Mouse (Mus musculus) induced T-regulatory cell, adult 2 months (primary cell): ENCODE measurements around the gene 4921536K21Rik.
"Not testable (repeated sequence)": the region's sequence is repeated elsewhere in the genome, so short reads cannot be mapped to it uniquely, and the experiment has no call there.

Experiments used
- DNase-seq: peaks from one replicate; pipeline ENCODE4 v3.0.0-alpha.2; 2012; ENCODE audit warnings: low read depth

Gene 4921536K21Rik

GRCm38 (mm10) chr11:3894406-3895281 lies at the start of gene 4921536K21Rik, which contains the start of gene Dusp18:
Gene 4921536K21Rik (minus strand): TSS chr11:3895098.
Gene Dusp18 (plus strand): TSS chr11:3895240.
- DNase-seq = peak; percentile 94

- no peak for DNase-seq
Measured at GRCm38 (mm10) chr11:3941371-3941770, 46.5 kb upstream of the 4921536K21Rik start.

GRCm38 (mm10) chr11:3937321-3937874 lies 42.5 kb upstream of the 4921536K21Rik start:
- DNase-seq = no peak

DNA sequence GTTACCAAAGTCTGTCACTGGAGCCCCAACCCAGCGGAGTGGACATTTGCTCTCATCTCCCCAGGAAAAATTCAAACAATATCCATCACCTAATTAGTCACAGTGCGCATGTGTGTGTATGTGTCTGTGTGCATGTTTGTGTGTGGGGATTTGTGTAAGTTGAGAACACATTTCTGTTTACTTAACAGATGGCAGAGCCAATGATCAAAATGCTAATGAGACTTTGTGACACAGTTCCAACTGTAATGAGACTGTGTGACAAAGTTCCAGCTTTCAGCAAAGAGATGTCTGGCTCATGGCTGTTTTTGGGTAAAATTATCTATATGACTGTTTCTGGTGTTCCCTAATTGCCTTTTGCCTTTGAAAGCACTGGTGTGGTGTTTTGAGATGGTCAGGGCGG lies 41.4 kb upstream of the 4921536K21Rik start:
- DNase-seq = no peak

GRCm38 (mm10) chr11:3935135-3935534 lies 40.2 kb upstream of the 4921536K21Rik start:
- no peak for DNase-seq

GRCm38 (mm10) chr11:3933756-3934285 lies 38.9 kb upstream of the 4921536K21Rik start:
- no peak for DNase-seq

DNA sequence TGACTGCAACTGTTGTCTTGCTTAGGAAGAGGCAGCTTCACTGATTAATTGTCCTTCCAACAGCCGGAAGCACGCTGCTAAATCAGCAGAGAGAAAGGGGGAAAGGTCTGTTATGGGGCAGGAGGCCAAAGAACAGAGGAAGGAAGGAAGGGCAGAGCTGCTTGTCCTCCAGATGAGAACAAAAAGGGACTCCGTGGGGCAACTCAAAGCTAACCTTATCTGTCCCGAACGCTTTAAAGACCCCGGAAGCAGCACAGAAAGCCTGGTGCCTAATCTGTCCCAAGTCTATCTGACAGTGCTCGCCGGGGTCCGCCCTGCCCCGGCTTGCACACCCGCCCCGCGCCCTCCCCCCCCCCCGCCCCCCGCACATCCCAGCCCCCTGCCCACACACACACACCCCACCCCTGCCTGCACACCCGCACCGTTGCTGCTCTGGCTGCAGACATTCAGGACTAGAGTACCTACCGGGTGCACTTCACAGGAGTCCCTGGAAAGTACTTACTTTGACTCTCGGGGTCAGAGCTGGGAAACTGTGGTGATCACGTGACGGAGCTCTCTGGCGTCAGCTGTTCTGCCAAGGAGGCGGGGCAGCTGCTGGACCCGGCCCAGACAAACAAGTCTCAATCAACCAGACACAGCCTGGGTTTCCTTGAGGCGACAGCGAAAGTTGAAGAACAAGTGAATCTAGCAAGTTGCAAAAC lies 36.8 kb upstream of the 4921536K21Rik start, which contains the start of gene Tcn2:
Gene Tcn2 (minus strand): TSS at position 649 of the 701 bp plus-strand sequence.
- DNase-seq = peak; percentile 79

GRCm38 (mm10) chr11:3930931-3931330 lies 36.0 kb upstream of the 4921536K21Rik start:
- no peak for DNase-seq

- DNase-seq = no peak
Measured at GRCm38 (mm10) chr11:3930019-3930418, 35.1 kb upstream of the 4921536K21Rik start.

GRCm38 (mm10) chr11:3925916-3926315 lies 31.0 kb upstream of the 4921536K21Rik start:
- no peak for DNase-seq

DNA sequence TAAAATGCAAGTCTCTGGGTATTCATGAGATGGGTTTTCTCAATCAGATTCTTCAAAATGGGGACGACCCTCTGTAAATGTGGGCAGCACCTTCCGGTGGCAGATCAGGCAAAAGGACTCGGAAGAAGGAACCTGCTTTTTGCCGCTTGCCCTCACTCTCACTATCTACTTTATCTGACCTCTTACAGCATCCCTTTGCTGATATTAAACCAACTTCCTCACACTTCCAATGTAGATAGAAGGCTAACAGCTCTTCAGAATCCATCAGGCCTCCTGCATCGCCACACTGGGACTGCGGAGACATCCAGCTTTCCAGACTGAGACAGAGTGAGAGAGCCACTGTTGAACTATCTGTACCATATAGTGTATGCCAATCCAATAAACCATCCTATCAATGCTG lies 27.8 kb upstream of the 4921536K21Rik start:
- no peak for DNase-seq

- DNase-seq = no peak
Measured at GRCm38 (mm10) chr11:3922115-3922514, 27.2 kb upstream of the 4921536K21Rik start.

- DNase-seq = peak; percentile 77
Measured at GRCm38 (mm10) chr11:3921281-3921850, 26.5 kb upstream of the 4921536K21Rik start.

DNA sequence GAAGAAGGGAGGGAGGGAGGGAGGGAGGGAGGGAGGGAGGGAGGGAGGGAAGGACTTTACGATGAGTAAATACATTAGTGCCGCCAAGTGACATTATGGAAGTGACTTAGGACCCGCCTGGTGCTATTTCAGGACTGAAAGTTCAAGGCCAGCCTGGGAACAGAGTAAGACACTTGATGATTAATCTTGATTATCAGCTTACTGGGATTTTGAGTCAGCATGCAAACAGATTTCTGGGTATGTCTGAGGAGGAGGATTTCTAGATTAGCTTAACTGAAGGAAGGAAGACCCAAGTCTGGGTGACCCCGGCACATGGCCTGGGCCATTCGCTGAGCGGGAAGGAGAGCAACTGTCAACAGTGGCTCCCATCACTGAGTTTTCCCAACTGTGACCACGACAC lies 25.6 kb upstream of the 4921536K21Rik start:
- no peak for DNase-seq

DNA sequence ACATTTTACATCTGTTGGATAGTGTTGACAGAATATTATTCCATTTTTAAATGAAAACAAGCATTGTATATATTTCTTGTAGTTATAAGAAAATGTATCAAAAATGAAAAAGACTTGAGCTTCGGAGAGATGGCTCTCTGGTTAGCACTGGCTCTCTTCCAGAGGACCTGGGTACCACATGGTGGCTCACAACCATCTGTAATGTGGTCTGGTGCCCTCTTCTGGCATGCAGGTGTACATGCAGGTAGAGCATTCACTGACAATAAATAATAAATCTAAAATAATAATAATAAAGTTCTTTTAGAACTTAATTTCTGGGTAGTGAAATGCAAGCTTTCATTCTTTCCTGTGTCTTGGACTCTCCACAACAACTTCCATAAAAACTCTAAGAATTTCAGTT lies 23.8 kb upstream of the 4921536K21Rik start:
- peak; percentile 59 for DNase-seq

GRCm38 (mm10) chr11:3914109-3914840 lies 19.4 kb upstream of the 4921536K21Rik start, which contains the start of gene Slc35e4:
Gene Slc35e4 (minus strand): TSS chr11:3914664.
- DNase-seq = peak; percentile 86

DNA sequence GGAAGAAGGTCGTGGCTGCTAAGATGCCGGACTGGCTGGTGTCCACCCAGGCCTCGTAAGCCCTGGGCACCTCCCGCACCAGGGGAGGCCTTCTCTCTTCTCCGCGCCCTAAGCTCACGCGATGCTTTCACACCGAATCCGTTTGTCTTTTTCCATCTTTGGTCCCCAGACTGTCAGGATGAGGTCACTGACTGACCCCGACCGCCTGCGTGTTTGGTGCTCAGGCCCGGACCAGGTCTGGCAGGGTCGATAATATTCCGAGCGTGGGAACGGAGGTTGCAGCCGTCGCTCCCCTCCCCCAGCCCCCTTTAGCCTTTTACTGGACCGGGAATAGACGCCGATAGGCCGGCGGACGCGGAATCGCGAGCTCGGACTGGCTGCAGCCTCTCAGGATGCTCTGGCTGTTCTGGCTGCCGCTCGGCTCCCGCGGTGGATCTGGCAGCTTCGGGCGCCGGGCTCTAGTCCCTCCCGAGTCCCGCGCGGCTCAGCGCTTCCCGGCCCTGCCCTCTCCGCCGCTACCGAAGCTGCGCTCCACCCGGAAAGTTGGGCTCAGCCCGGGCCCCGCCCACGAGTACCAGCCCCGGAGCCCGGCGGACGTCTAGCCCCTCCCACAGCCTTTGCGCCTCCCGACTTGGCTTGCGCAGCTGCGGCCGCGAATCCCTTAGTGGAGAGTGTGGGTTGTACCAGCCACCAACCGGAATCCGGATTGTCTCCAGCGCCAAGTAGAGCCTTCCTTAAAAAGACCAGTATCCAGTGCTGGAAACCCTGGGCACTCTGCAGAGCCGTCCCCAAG lies 18.6 kb upstream of the 4921536K21Rik start:
- DNase-seq = peak; percentile 90

- no peak for DNase-seq
Measured at GRCm38 (mm10) chr11:3912875-3913271, 18.0 kb upstream of the 4921536K21Rik start.

DNA sequence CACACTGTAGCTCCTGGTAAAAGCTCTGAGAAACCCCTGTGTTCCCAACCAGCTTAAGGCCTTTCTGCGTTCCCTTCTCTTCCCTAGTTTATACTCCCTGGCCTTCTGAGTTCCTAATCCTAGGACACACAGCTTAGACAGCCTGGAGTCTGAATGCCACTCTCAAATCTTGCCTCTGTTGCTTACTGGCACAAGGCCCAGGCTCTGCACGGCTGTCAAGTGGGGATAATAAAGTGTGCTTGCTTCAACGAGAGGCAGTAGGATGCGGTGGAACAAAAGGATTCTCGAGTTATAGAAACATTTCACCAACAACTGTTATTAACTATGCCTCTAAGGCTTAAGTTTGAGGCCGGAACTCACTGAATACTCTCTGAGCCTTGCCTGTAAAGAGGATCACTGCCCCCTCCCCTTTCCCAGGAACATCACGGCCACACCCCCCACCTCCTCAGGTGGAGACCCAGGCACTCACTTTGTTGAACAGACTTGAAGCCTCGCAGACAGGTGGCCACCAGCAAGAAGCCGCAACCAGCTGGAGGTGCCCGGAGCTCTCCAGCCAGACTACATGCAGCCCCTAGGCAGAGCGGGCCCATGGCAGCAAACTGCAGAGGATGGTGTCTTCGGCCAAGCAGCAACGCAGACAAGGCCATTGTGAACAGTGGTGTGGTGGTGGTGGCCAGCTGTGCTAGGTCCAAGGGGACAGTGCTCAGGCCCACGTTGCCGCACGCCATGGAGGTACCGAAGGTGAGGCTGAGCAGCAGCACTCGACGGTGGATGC lies 17.4 kb upstream of the 4921536K21Rik start:
- DNase-seq = no peak

DNA sequence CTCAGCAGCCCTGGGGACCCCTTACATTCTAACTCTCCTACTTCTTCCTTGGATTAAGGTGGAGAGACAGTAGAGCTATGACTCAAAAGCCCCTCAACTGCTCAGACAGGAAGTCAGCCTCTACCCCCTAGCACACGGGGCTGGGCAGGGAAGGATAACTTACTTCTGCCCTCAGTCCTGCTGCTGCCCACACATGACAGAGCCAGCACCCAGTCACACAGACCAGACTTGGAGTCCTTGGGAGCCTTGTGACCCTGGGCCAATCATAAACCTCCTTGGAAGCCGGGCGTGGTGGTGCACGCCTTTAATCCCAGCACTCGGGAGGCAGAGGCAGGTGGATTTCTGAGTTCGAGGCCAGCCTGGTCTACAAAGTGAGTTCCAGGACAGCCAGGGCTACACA lies 16.5 kb upstream of the 4921536K21Rik start:
- DNase-seq = not testable (repeated sequence)
